Mouse (Mus musculus) forebrain, postnatal 0 days (tissue): ENCODE results near the gene Dlg1. TPM values are rescaled to one million over a fixed set of nuclear protein-coding genes. Genes with fewer than 3 reads are reported as not detected.
A peak's percentile ranks its signal among the peaks of the same experiment; 100 is the strongest.

Source experiments
- ATAC-seq: fragments of 200-750 bp; cut with Nextera tagmentation; 2 replicates; pipeline ENCODE4 v1.8.0; 2017; ENCODE audit warnings: mild to moderate bottlenecking, moderate library complexity
- DNase-seq: peaks from one replicate; pipeline ENCODE4 v3.0.0-alpha.2; 2015
- H3K27ac ChIP-seq: fragments of 300-500 bp; sonication (generic); 2 replicates; pipeline ENCODE4 v1.5.1; 2014; ENCODE audit warnings: low read depth, mild to moderate bottlenecking, antibody characterized with exemption, low read length, moderate library complexity, mixed read lengths
- H3K27me3 ChIP-seq: fragments of 300-500 bp; sonication (generic); 2 replicates; pipeline ENCODE4 v1.6.1; 2014; ENCODE audit warnings: mild to moderate bottlenecking, low read length, mixed read lengths; ENCODE audit not compliant: insufficient read depth
- H3K36me3 ChIP-seq: fragments of 300-500 bp; sonication (generic); 2 replicates; pipeline ENCODE4 v1.6.1; 2014; ENCODE audit warnings: mild to moderate bottlenecking, moderate library complexity; ENCODE audit not compliant: insufficient read depth
- H3K4me1 ChIP-seq: fragments of 300-500 bp; sonication (generic); 2 replicates; pipeline ENCODE4 v1.6.1; 2014; ENCODE audit warnings: antibody characterized with exemption; ENCODE audit not compliant: insufficient read depth
- H3K4me2 ChIP-seq: fragments of 300-500 bp; sonication (generic); 2 replicates; pipeline ENCODE4 v1.6.1; 2014; ENCODE audit warnings: low read depth, mild to moderate bottlenecking, moderate library complexity
- H3K4me3 ChIP-seq: fragments of 300-500 bp; sonication (generic); 2 replicates; pipeline ENCODE4 v1.5.1; 2014; ENCODE audit warnings: low read depth, low read length, mixed read lengths
- H3K9ac ChIP-seq: fragments of 300-500 bp; sonication (generic); 2 replicates; pipeline ENCODE4 v1.6.1; 2014; ENCODE audit warnings: mild to moderate bottlenecking
- H3K9me3 ChIP-seq: fragments of 300-500 bp; sonication (generic); 2 replicates; pipeline ENCODE4 v1.6.1; 2016; ENCODE audit warnings: low read length
- CTCF ChIP-seq: sonication (generic); IDR thresholded peaks from 2 replicates; pipeline ENCODE4 v1.5.1; 2016; ENCODE audit warnings: antibody characterized with exemption, control low read depth, low read depth
- WGBS: fragments of 180-500 bp; shearing (Covaris S2); extraction: QIAGEN DNeasy Blood & Tissue Kit; methylation state at CpG from one replicate; pipeline ENCODE4 v1.1.7; 2014; 5-methylcytosine and 5-hydroxymethylcytosine counted together
- polyA plus RNA-seq: library from polyadenylated mRNA; unstranded; fragments of >200 nt; fragmentation: Nextera tagmentation; extraction: Ambion mirVana; gene quantifications from 2 replicates; pipeline ENCODE4 v1.2.1, GENCODE M21; 2015
- total RNA-seq: library from RNA; depleted of rRNA; stranded (reverse); fragments of >200 nt; gene quantifications from 2 replicates; pipeline ENCODE4 v1.2.3, GENCODE M21; 2014; rRNA removed

The Dlg1 gene
- total and polyA plus RNA-seq, 2 experiments from 2014 or later, result 11.3 to 37.7 TPM

GRCm38 (mm10) chr16:31918248-31918724, 255.0 kb downstream of the Dlg1 start:
- Histone ChIP-seq H3K4me2 (no peak overlapping the region), H3K27ac (no peak overlapping the region), H3K4me3 (no peak overlapping the region), H3K4me1 (no peaks in the 10 kb centered on the region), H3K36me3 (no peaks in the 10 kb centered on the region), H3K27me3 (no peaks in the 10 kb centered on the region), H3K9me3 (no peaks in the 10 kb centered on the region), H3K9ac (peak overlapping the region; percentile 26; the same call in 1 of the 2 replicates)
- 2% methylated on average over 14 of the region's 14 CpGs for WGBS
- peak; percentile 95 for DNase-seq
- ATAC-seq, result peak; percentile 89
- TF ChIP-seq CTCF, result peak; percentile 98

DNA sequence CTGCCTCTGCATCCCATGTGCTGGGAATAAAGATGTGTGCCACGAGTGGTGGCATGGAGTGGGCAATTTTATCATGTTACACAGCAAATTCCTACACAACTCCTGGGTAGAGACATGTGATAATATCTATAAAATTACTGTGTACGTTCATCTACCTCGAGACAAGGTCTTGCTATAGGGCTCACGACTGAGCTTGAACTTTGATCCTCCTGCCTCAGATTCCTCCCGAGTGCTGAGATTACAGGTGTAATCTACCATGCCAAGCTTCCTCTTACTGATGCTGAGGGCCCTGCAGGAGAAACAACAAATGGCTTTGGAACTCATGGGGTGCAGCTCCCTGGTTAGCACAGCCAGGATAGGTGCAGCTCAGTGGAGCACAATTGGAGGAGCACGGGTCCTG, 261.1 kb downstream of the Dlg1 start:
- TF ChIP-seq CTCF, result no peak

More for the DNA sequence above, 261.1 kb downstream of the Dlg1 start:
- WGBS, result 82% methylated on average over 6 of the region's 6 CpGs
- Histone ChIP-seq H3K4me2 (no peak overlapping the region), H3K4me3 (no peak overlapping the region), H3K27me3 (no peaks in the 10 kb centered on the region), H3K4me1 (no peaks in the 10 kb centered on the region), H3K9me3 (no peaks in the 10 kb centered on the region), H3K36me3 (no peaks in the 10 kb centered on the region), H3K27ac (no peak overlapping the region), H3K9ac (no peak overlapping the region)
- ATAC-seq, result no peak
- no peak for DNase-seq

Other genes starting within 250 kb of the Dlg1 start
- 96.1 and 111 TPM in 2 replicates for gene Bdh1, start 241.2 kb upstream of the Dlg1 start, total RNA-seq
- gene Bdh1, start 241.2 kb upstream of the Dlg1 start, polyA plus RNA-seq, result 137 and 160 TPM in 2 replicates
- gene Meltf, start 215.4 kb downstream of the Dlg1 start, total RNA-seq, result 0.54 and 0.67 TPM in 2 replicates
- gene Meltf, start 215.4 kb downstream of the Dlg1 start, polyA plus RNA-seq, result 0.23 and 0.36 TPM in 2 replicates